Mouse (Mus musculus) C2C12 (cell line): ENCODE data around the gene Fads2.

Source experiments
- CTCF ChIP-seq: IDR thresholded peaks from one replicate; pipeline ENCODE4 v1.5.1; 2011; ENCODE audit not compliant: control insufficient read depth, insufficient read depth, insufficient read length
- MYOD1 ChIP-seq: IDR thresholded peaks from one replicate; pipeline ENCODE4 v1.6.1; 2011; ENCODE audit warnings: low read depth; ENCODE audit not compliant: control insufficient read depth, insufficient read length
- USF1 ChIP-seq: IDR thresholded peaks from one replicate; pipeline ENCODE4 v1.6.1; 2011; ENCODE audit warnings: low read depth, mild to moderate bottlenecking, control low read depth, moderate library complexity

- TF ChIP-seq CTCF (no peak), MYOD1 (no peak), USF1 (no peak)
Measured at GRCm38 (mm10) chr19:10058352-10058825, 43.2 kb downstream of the Fads2 start.
